7 mouse cellular contexts compared by ENCODE assay signal in the genomic region with DNA sequence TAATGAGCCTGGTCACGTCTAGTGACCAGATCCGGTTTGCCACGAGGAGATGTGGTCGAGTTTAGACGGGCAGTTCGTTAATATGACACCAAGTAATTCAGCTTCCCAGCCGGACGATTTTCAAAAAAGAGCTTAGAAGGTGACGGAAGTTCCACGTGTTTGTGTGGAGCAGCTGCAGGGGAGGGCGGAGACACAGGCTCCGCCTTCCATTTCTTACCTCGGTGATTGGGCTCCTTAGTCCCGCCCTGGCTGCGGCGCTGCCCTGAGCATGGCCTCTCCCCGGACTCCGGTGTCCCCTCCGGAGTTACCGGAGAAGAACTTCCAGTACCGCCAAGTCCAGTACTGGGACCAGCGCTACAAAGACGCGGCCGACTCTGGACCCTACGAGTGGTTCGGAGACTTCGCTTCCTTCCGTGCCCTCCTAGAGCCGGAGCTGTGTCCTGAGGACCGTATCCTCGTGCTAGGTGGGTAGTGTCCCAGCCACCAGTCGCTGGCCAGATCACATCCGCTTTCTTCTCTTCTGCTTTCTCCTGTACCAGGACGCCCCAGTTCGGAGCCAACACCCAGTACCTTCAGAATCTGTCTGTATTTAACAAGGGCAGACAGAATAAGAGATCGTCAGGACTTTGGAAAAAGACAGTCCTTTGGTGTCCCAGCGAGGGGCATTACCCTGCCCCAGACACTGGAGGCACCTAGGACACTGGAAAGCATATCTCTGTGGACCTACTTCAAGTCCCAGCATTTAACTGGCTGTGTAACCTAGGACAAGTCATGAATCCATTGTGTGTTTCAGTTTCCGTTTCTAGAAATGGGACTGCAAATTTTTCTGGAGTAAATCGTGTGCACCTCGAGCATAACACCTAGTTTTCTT. TPM values are rescaled to one million over a fixed set of nuclear protein-coding genes. Genes with fewer than 3 reads are reported as not detected.
DNase-seq lines count a peak whose midpoint lies in the region; ATAC-seq lines count a peak whose summit lies in the region.

A gene (plus strand): TSS at position 237 of the 871 bp plus-strand sequence.
A gene (plus strand): TSS at position 254 of the 871 bp plus-strand sequence.
A gene (minus strand): TSS at position 379 of the 871 bp plus-strand sequence.

- peak within 1 kb of the TSS; percentile 87 for H3K27ac ChIP-seq in intestine, embryonic 14.5 days (ENCODE audit: low read depth)
- peak within 1 kb of the TSS; percentile 92 for H3K27ac ChIP-seq in limb, embryonic 10.5 days
- H3K27ac ChIP-seq in midbrain, embryonic 12.5 days (replicated peaks), result peak within 1 kb of the TSS; percentile 75

- H3K27me3 ChIP-seq in intestine, embryonic 14.5 days (replicated peaks; ENCODE audit: control insufficient read depth, insufficient read depth, low read length), result no peaks in the 10 kb centered on the region
- H3K27me3 ChIP-seq in limb, embryonic 10.5 days (ENCODE audit: low read depth, poor library complexity, severe bottlenecking), result no peaks in the 10 kb centered on the region
- H3K27me3 ChIP-seq in midbrain, embryonic 12.5 days, result no peaks in the 10 kb centered on the region

- peak within 1 kb of the TSS; percentile 100 for H3K4me2 ChIP-seq in intestine, embryonic 14.5 days (ENCODE audit: low read length)
- peak within 1 kb of the TSS; percentile 68 for H3K4me2 ChIP-seq in midbrain, embryonic 12.5 days (replicated peaks)

- peak within 1 kb of the TSS; percentile 74 for H3K9ac ChIP-seq in intestine, embryonic 14.5 days (ENCODE audit: low read length)
- peak within 1 kb of the TSS; percentile 77 for H3K9ac ChIP-seq in midbrain, embryonic 12.5 days (replicated peaks)

- DNase-seq in adrenal gland, adult 8-10 months, result peak; percentile 85
- DNase-seq in embryo, embryonic 11 days, result peak; percentile 96
- peak; percentile 78 for DNase-seq in gastrocnemius, postnatal 36 days
- peak; percentile 91 for DNase-seq in intestine, embryonic 14.5 days (ENCODE audit: low spot score)
- peak; percentile 87 for DNase-seq in limb, embryonic 10.5 days (ENCODE audit: low spot score)
- peak; percentile 89 for DNase-seq in skeletal muscle tissue, adult 2 months (ENCODE audit: low read depth, low spot score)

- peak within 1 kb of the TSS; percentile 78 for H3K4me3 ChIP-seq in intestine, embryonic 14.5 days (ENCODE audit: low read depth, low read length)
- H3K4me3 ChIP-seq in limb, embryonic 10.5 days, result peak within 1 kb of the TSS; percentile 78
- peak within 1 kb of the TSS; percentile 70 for H3K4me3 ChIP-seq in midbrain, embryonic 12.5 days

- H3K9me3 ChIP-seq in intestine, embryonic 14.5 days (ENCODE audit: control insufficient read depth, low read length), result no peaks in the 10 kb centered on the region
- no peaks in the 10 kb centered on the region for H3K9me3 ChIP-seq in limb, embryonic 10.5 days (replicated peaks)
- no peaks in the 10 kb centered on the region for H3K9me3 ChIP-seq in midbrain, embryonic 12.5 days

- peaks cover 12% of the 10 kb centered on the region for H3K36me3 ChIP-seq in intestine, embryonic 14.5 days (ENCODE audit: control insufficient read depth, insufficient read depth, low read length)
- H3K36me3 ChIP-seq in limb, embryonic 10.5 days, result peaks cover 47% of the 10 kb centered on the region
- peaks cover 17% of the 10 kb centered on the region for H3K36me3 ChIP-seq in midbrain, embryonic 12.5 days

- H3K4me1 ChIP-seq in intestine, embryonic 14.5 days (replicated peaks; ENCODE audit: control insufficient read depth, insufficient read depth, low read length), result peaks cover 12% of the 10 kb centered on the region
- peaks cover 31% of the 10 kb centered on the region for H3K4me1 ChIP-seq in limb, embryonic 10.5 days
- H3K4me1 ChIP-seq in midbrain, embryonic 12.5 days, result peaks cover 24% of the 10 kb centered on the region

- intact Hi-C loops in gastrocnemius, postnatal 36 days (cut with DNase I), result no loop called here

- 2% methylated on average over 41 of the region's 41 CpGs for WGBS in intestine, embryonic 14.5 days
- 3% methylated on average over 41 of the region's 41 CpGs for WGBS in limb, embryonic 10.5 days
- WGBS in midbrain, embryonic 12.5 days, result 3% methylated on average over 41 of the region's 41 CpGs

- ATAC-seq in intestine, embryonic 14.5 days (replicated peaks; ENCODE audit: low FRiP score, low TSS enrichment, low read depth), result peak; percentile 97
- peak; percentile 96 for ATAC-seq in midbrain, embryonic 12.5 days (ENCODE audit: low FRiP score, low read depth)

RNA-seq across cellular contexts. Expression of the first gene that starts in this region (rescaled TPM):
- 1 to 10 TPM; 7.3 to 9.5 (median 8.8) TPM for total RNA-seq in adrenal gland, adult 8-10 months (2022)
- 1 to 10 TPM; 3.7 to 5.5 TPM for total RNA-seq in gastrocnemius, postnatal 36 days (2021)
- 42.3 and 43.7 TPM in 2 replicates for polyA plus RNA-seq in intestine, embryonic 14.5 days (2014; fragmentation: Nextera tagmentation; extraction: Ambion mirVana)
- 48.1 and 56.1 TPM in 2 replicates for polyA plus RNA-seq in limb, embryonic 10.5 days (2016; fragmentation: Nextera tagmentation; extraction: Ambion mirVana)
- 19.0 and 22.1 TPM in 2 replicates for polyA plus RNA-seq in midbrain, embryonic 12.5 days (2016; fragmentation: Nextera tagmentation; extraction: Ambion mirVana)

RNA-seq across cellular contexts. Expression of the second gene that starts in this region (rescaled TPM):
- not detected for total RNA-seq in adrenal gland, adult 8-10 months (2022)
- total RNA-seq in gastrocnemius, postnatal 36 days (2021), result not detected
- polyA plus RNA-seq in intestine, embryonic 14.5 days (2014; fragmentation: Nextera tagmentation; extraction: Ambion mirVana), result not detected in 2 replicates
- not detected in 2 replicates for polyA plus RNA-seq in limb, embryonic 10.5 days (2016; fragmentation: Nextera tagmentation; extraction: Ambion mirVana)
- polyA plus RNA-seq in midbrain, embryonic 12.5 days (2016; fragmentation: Nextera tagmentation; extraction: Ambion mirVana), result 0.45 TPM in 1 of 2 replicates, not detected in the other

RNA-seq across cellular contexts. Expression of the third gene that starts in this region (rescaled TPM):
- total RNA-seq in adrenal gland, adult 8-10 months (2022), result 10 to 100 TPM; 22.3 to 30.0 (median 25.4) TPM
- total RNA-seq in gastrocnemius, postnatal 36 days (2021), result 10 to 100 TPM; 12.7 to 15.8 TPM
- polyA plus RNA-seq in intestine, embryonic 14.5 days (2014; fragmentation: Nextera tagmentation; extraction: Ambion mirVana), result 51.3 and 53.6 TPM in 2 replicates
- 54.5 and 62.4 TPM in 2 replicates for polyA plus RNA-seq in limb, embryonic 10.5 days (2016; fragmentation: Nextera tagmentation; extraction: Ambion mirVana)
- 42.6 TPM in 2 replicates for polyA plus RNA-seq in midbrain, embryonic 12.5 days (2016; fragmentation: Nextera tagmentation; extraction: Ambion mirVana)

Comparison
In these comparisons a context has a peak if more than half of its experiments do, and no peak if none do; other contexts are left out.
1. Peak in every context shown above with its lines: DNase-seq, ATAC-seq, H3K4me3 ChIP-seq and H3K27ac ChIP-seq.